ENCODE assay signal across 26 mouse cellular contexts in genomic region chr2:164089508-164089907, GRCm38 (mm10).
"Had no signal": no experiment of that assay in that cellular context is flagged by ENCODE, and none has a peak within 500 bp of the region (broad histone marks: within the 10 kb centered on the region; RNA-seq: fewer than 3 reads in every experiment).

No protein-coding gene starts in this region.

- ATAC-seq: hindbrain, embryonic 16.5 days; inflammation-experienced regulatory T-cells, adult 6 months; intestine, embryonic 15.5 days; liver, embryonic 12.5 days had no signal

- DNase-seq: gastrocnemius, adult 2 months; gastrocnemius, postnatal 10 days; gastrocnemius, postnatal 25 days; heart, adult 18-20 months; heart, postnatal 10 days; heart, postnatal 4 days; kidney, adult 11 months; kidney, adult 2 months; kidney, adult 9 months; kidney, postnatal 14 days; kidney, postnatal 36 days; left cerebral cortex, postnatal 4 days had no signal

- H3K9me3 ChIP-seq: heart, embryonic 10.5 days; heart, embryonic 12.5 days; hindbrain, embryonic 10.5 days; hindbrain, embryonic 12.5 days; intestine, embryonic 15.5 days; kidney, embryonic 15.5 days; limb, embryonic 13.5 days; limb, embryonic 15.5 days; liver, embryonic 12.5 days had no signal

- H3K9ac ChIP-seq: heart, embryonic 12.5 days; hindbrain, embryonic 12.5 days; hindbrain, embryonic 14.5 days; intestine, embryonic 15.5 days; kidney, embryonic 15.5 days; limb, embryonic 13.5 days; limb, embryonic 15.5 days; liver, embryonic 12.5 days; liver, embryonic 14.5 days had no signal

- H3K4me2 ChIP-seq: heart, embryonic 12.5 days; hindbrain, embryonic 12.5 days; hindbrain, embryonic 14.5 days; intestine, embryonic 15.5 days; kidney, embryonic 15.5 days; limb, embryonic 13.5 days; limb, embryonic 15.5 days; liver, embryonic 12.5 days had no signal

- H3K4me1 ChIP-seq: heart, embryonic 10.5 days; hindbrain, embryonic 10.5 days; hindbrain, embryonic 12.5 days; intestine, embryonic 15.5 days; kidney, embryonic 15.5 days; limb, embryonic 13.5 days; limb, embryonic 15.5 days had no signal

- H3K4me3 ChIP-seq: gastrocnemius, adult 2 months; heart, embryonic 10.5 days; heart, embryonic 12.5 days; hindbrain, embryonic 10.5 days; hindbrain, embryonic 12.5 days; intestine, embryonic 15.5 days; kidney, embryonic 15.5 days; limb, embryonic 13.5 days; limb, embryonic 15.5 days; liver, embryonic 12.5 days had no signal

- H3K27me3 ChIP-seq: heart, embryonic 12.5 days; hindbrain, embryonic 12.5 days; intestine, embryonic 15.5 days; kidney, embryonic 15.5 days; limb, embryonic 13.5 days; limb, embryonic 15.5 days; liver, embryonic 12.5 days had no signal

- H3K27ac ChIP-seq: gastrocnemius, adult 2 months; heart, embryonic 10.5 days; hindbrain, embryonic 10.5 days; hindbrain, embryonic 12.5 days; hindbrain, embryonic 14.5 days; intestine, embryonic 15.5 days; kidney, embryonic 15.5 days; kidney, postnatal 0 days; limb, embryonic 13.5 days; limb, embryonic 15.5 days; liver, embryonic 12.5 days; liver, embryonic 14.5 days had no signal
